In the genomic region with DNA sequence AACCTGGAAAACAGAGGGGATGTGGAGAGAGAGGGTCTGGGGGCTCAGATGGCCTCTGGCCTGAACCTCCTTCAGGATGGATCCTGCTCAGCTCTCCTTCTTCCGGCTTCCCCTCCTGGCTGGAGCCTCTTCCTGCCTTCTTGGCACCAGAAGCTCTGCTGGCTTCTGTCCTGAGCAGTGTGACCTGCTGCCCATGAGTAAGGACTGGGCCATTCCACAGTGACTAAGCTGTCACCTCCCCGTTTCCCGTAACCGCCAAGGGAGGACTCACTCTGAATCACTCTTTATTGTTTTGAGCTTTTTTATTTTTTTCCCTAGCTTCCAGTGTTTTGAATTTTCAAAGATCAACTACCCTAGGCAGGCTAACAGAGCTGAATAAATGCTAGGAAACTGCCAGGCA, we compare ENCODE assay signal across 10 mouse cellular contexts.
DNase-seq lines count a peak whose midpoint lies in the region; ATAC-seq and TF ChIP-seq lines count a peak whose summit lies in the region.
"Had no signal": no experiment of that assay in that cellular context is flagged by ENCODE, and none has a peak within 500 bp of the region (broad histone marks: within the 10 kb centered on the region; RNA-seq: fewer than 3 reads in every experiment).

No protein-coding gene starts in this region.

- H3K4me1 ChIP-seq in kidney, embryonic 15.5 days, result no peaks in the 10 kb centered on the region
- peaks cover 3% of the 10 kb centered on the region; the same call in 1 of the 2 replicates for H3K4me1 ChIP-seq in embryonic fibroblast, embryonic 13.5 days (ENCODE audit: control insufficient read depth, insufficient read depth, low read length)
- no peaks in the 10 kb centered on the region for H3K4me1 ChIP-seq in kidney, postnatal 0 days (replicated peaks; ENCODE audit: insufficient read depth, low read length)
- H3K4me1 ChIP-seq in intestine, embryonic 16.5 days (ENCODE audit: control insufficient read depth, insufficient read depth, low read length), result no peaks in the 10 kb centered on the region
- peaks cover 19% of the 10 kb centered on the region for H3K4me1 ChIP-seq in hindbrain, embryonic 13.5 days (replicated peaks)

- WGBS in kidney, embryonic 15.5 days, result 52% methylated on average over 4 of the region's 4 CpGs
- 46% methylated on average over 4 of the region's 4 CpGs for WGBS in kidney, postnatal 0 days
- 74% methylated on average over 4 of the region's 4 CpGs for WGBS in intestine, embryonic 16.5 days
- WGBS in hindbrain, embryonic 13.5 days, result 85% methylated on average over 4 of the region's 4 CpGs

- H3K9ac ChIP-seq in kidney, embryonic 15.5 days, result no peak overlapping the region
- H3K9ac ChIP-seq in kidney, postnatal 0 days (ENCODE audit: low read depth, low read length), result no peak overlapping the region
- no peak overlapping the region for H3K9ac ChIP-seq in intestine, embryonic 16.5 days (ENCODE audit: low read depth, low read length)
- no peak overlapping the region for H3K9ac ChIP-seq in hindbrain, embryonic 13.5 days

- no peak for TF ChIP-seq POLR2A in embryonic fibroblast, embryonic 13.5 days (IDR thresholded peaks at IDR 0.05; ENCODE audit: low read depth, low read length)

- TF ChIP-seq CTCF in embryonic fibroblast, embryonic 13.5 days (IDR thresholded peaks at IDR 0.05; ENCODE audit: borderline replicate concordance, insufficient read depth, low read length), result no peak
- TF ChIP-seq CTCF in kidney, postnatal 0 days (IDR thresholded peaks at IDR 0.05; ENCODE audit: low read depth), result no peak

- no peak overlapping the region for H3K4me2 ChIP-seq in kidney, embryonic 15.5 days
- H3K4me2 ChIP-seq in kidney, postnatal 0 days (ENCODE audit: low read length), result no peak overlapping the region
- no peak overlapping the region for H3K4me2 ChIP-seq in intestine, embryonic 16.5 days (ENCODE audit: low read depth, low read length)
- no peak overlapping the region for H3K4me2 ChIP-seq in hindbrain, embryonic 13.5 days

- no peaks in the 10 kb centered on the region for H3K36me3 ChIP-seq in kidney, embryonic 15.5 days
- H3K36me3 ChIP-seq in kidney, postnatal 0 days (ENCODE audit: insufficient read depth, low read length), result no peaks in the 10 kb centered on the region
- no peaks in the 10 kb centered on the region for H3K36me3 ChIP-seq in intestine, embryonic 16.5 days (ENCODE audit: control insufficient read depth, insufficient read depth, low read length)
- no peaks in the 10 kb centered on the region for H3K36me3 ChIP-seq in hindbrain, embryonic 13.5 days

- no peaks in the 10 kb centered on the region for H3K27me3 ChIP-seq in kidney, embryonic 15.5 days
- no peaks in the 10 kb centered on the region for H3K27me3 ChIP-seq in kidney, postnatal 0 days (ENCODE audit: insufficient read depth, low read length)
- H3K27me3 ChIP-seq in intestine, embryonic 16.5 days (replicated peaks; ENCODE audit: control insufficient read depth, insufficient read depth, low read length), result no peaks in the 10 kb centered on the region
- H3K27me3 ChIP-seq in hindbrain, embryonic 13.5 days, result no peaks in the 10 kb centered on the region

- no peak overlapping the region for H3K27ac ChIP-seq in kidney, embryonic 15.5 days
- H3K27ac ChIP-seq in embryonic fibroblast, embryonic 13.5 days (ENCODE audit: insufficient read depth, low read length), result peak overlapping the region; percentile 9; the same call in 1 of the 2 replicates
- no peak overlapping the region for H3K27ac ChIP-seq in kidney, postnatal 0 days
- H3K27ac ChIP-seq in intestine, embryonic 16.5 days (ENCODE audit: low read length), result no peak overlapping the region
- no peak overlapping the region for H3K27ac ChIP-seq in hindbrain, embryonic 13.5 days

- no peaks in the 10 kb centered on the region for H3K9me3 ChIP-seq in kidney, embryonic 15.5 days (replicated peaks)
- no peaks in the 10 kb centered on the region for H3K9me3 ChIP-seq in kidney, postnatal 0 days (replicated peaks; ENCODE audit: low read length)
- H3K9me3 ChIP-seq in intestine, embryonic 16.5 days (ENCODE audit: control insufficient read depth, low read length), result no peaks in the 10 kb centered on the region
- no peaks in the 10 kb centered on the region for H3K9me3 ChIP-seq in hindbrain, embryonic 13.5 days

- ATAC-seq in kidney, embryonic 15.5 days (replicated peaks; ENCODE audit: low FRiP score), result no peak
- ATAC-seq in kidney, postnatal 0 days (replicated peaks; ENCODE audit: low FRiP score, low read depth), result no peak
- ATAC-seq in intestine, embryonic 16.5 days, result no peak
- no peak for ATAC-seq in hindbrain, embryonic 13.5 days (ENCODE audit: low FRiP score)
- ATAC-seq: midbrain, embryonic 16.5 days had no signal

- no peak overlapping the region for H3K4me3 ChIP-seq in kidney, embryonic 15.5 days (replicated peaks)
- H3K4me3 ChIP-seq in embryonic fibroblast, embryonic 13.5 days (ENCODE audit: insufficient read depth, low read length), result no peak overlapping the region
- no peak overlapping the region for H3K4me3 ChIP-seq in kidney, postnatal 0 days (replicated peaks; ENCODE audit: low read depth, low read length)
- H3K4me3 ChIP-seq in intestine, embryonic 16.5 days (ENCODE audit: low read length), result no peak overlapping the region
- no peak overlapping the region for H3K4me3 ChIP-seq in hindbrain, embryonic 13.5 days

- DNase-seq in kidney, adult 11 months, result peak; percentile 59
- peak; percentile 69 for DNase-seq in adrenal gland, adult 8-10 months
- DNase-seq in kidney, postnatal 0 days (ENCODE audit: low spot score), result peak; percentile 19
- no peak for DNase-seq in layer of hippocampus, postnatal 36 days
- DNase-seq: thymus, adult 2 months had no signal

Comparison
In these comparisons a context has a peak if more than half of its experiments do, and no peak if none do; other contexts are left out.
1. DNase-seq: peak in kidney, adult 11 months (single experiment), adrenal gland, adult 8-10 months (single experiment) and kidney, postnatal 0 days (single experiment); none in layer of hippocampus, postnatal 36 days (0 of 2).